Mouse (Mus musculus): ENCODE results near the gene Antxrl. TPM values are rescaled to one million over a fixed set of nuclear protein-coding genes. Genes with fewer than 3 reads are reported as not detected.

Antxrl gene
- not detected in 2 replicates for polyA plus RNA-seq (2012; rRNA removed; ENCODE audit: low replicate concordance)

GRCm38 (mm10) chr14:34052516-34052915 lies at the start of gene Antxrl:
Gene Antxrl, plus strand, starts transcription at chr14:34052707.

GRCm38 (mm10) chr14:34015063-34015462 lies 37.4 kb upstream of the Antxrl start, which contains the start of gene Gm30083:
Gene Gm30083, minus strand, starts transcription at chr14:34015182.

GRCm38 (mm10) chr14:34016381-34016780 lies 36.1 kb upstream of the Antxrl start, which contains the start of gene Gm5460:
Gene Gm5460, plus strand, starts transcription at chr14:34016758.

GRCm38 (mm10) chr14:34085731-34086130 lies 33.2 kb downstream of the Antxrl start, which contains the start of gene Anxa8:
Gene Anxa8, plus strand, starts transcription at chr14:34085981.

GRCm38 (mm10) chr14:34102601-34103000 lies 50.1 kb downstream of the Antxrl start, which contains the start of gene A630023A22Rik:
Gene A630023A22Rik, minus strand, starts transcription at chr14:34102754.

Other genes starting within 250 kb of the Antxrl start
- gene Gdf10, start 129.1 kb upstream of the Antxrl start, polyA plus RNA-seq (2012; rRNA removed; ENCODE audit: low replicate concordance): 20.4 and 36.4 TPM in 2 replicates
- 0.07 TPM in 1 of 2 replicates, not detected in the other for gene Gdf2, start 111.7 kb upstream of the Antxrl start, polyA plus RNA-seq (2012; rRNA removed; ENCODE audit: low replicate concordance)
- not detected in 2 replicates for gene Rbp3, start 98.7 kb upstream of the Antxrl start, polyA plus RNA-seq (2012; rRNA removed; ENCODE audit: low replicate concordance)
- not detected in 2 replicates for gene Zfp488, start 73.9 kb upstream of the Antxrl start, polyA plus RNA-seq (2012; rRNA removed; ENCODE audit: low replicate concordance)
- not detected in 2 replicates for gene Gm30083, start 37.5 kb upstream of the Antxrl start, polyA plus RNA-seq (2012; rRNA removed; ENCODE audit: low replicate concordance)
- gene Gm5460, start 35.9 kb upstream of the Antxrl start, polyA plus RNA-seq (2012; rRNA removed; ENCODE audit: low replicate concordance): 1.5 and 1.7 TPM in 2 replicates
- 3.0 and 23.3 TPM in 2 replicates for gene Anxa8, start 33.3 kb downstream of the Antxrl start, polyA plus RNA-seq (2012; rRNA removed; ENCODE audit: low replicate concordance)
- gene A630023A22Rik, start 50.0 kb downstream of the Antxrl start, polyA plus RNA-seq (2012; rRNA removed; ENCODE audit: low replicate concordance): 0.10 TPM in 1 of 2 replicates, not detected in the other
- 0.07 and 0.32 TPM in 2 replicates for gene Npy4r, start 99.8 kb downstream of the Antxrl start, polyA plus RNA-seq (2012; rRNA removed; ENCODE audit: low replicate concordance)
- gene Gprin2, start 148.9 kb downstream of the Antxrl start, polyA plus RNA-seq (2012; rRNA removed; ENCODE audit: low replicate concordance): 0.42 and 0.69 TPM in 2 replicates
- 10.9 and 11.4 TPM in 2 replicates for gene Syt15, start 166.9 kb downstream of the Antxrl start, polyA plus RNA-seq (2012; rRNA removed; ENCODE audit: low replicate concordance)